Mouse (Mus musculus) gonadal fat pad, adult 2 months (tissue): ENCODE results near the gene Cand2. TPM values are rescaled to one million over a fixed set of nuclear protein-coding genes. Genes with fewer than 3 reads are reported as not detected.

ENCODE experiments used
- DNase-seq: peaks from one replicate; pipeline ENCODE4 v3.0.0-alpha.2; 2012; ENCODE audit warnings: low read depth
- polyA plus RNA-seq: library from polyadenylated mRNA; depleted of rRNA; stranded (reverse); fragments of >200 nt; gene quantifications from 2 replicates; pipeline ENCODE4 v1.2.3, GENCODE M21; 2012; rRNA removed

Gene Cand2
- polyA plus RNA-seq, 1 experiment = 6.7 TPM

DNA sequence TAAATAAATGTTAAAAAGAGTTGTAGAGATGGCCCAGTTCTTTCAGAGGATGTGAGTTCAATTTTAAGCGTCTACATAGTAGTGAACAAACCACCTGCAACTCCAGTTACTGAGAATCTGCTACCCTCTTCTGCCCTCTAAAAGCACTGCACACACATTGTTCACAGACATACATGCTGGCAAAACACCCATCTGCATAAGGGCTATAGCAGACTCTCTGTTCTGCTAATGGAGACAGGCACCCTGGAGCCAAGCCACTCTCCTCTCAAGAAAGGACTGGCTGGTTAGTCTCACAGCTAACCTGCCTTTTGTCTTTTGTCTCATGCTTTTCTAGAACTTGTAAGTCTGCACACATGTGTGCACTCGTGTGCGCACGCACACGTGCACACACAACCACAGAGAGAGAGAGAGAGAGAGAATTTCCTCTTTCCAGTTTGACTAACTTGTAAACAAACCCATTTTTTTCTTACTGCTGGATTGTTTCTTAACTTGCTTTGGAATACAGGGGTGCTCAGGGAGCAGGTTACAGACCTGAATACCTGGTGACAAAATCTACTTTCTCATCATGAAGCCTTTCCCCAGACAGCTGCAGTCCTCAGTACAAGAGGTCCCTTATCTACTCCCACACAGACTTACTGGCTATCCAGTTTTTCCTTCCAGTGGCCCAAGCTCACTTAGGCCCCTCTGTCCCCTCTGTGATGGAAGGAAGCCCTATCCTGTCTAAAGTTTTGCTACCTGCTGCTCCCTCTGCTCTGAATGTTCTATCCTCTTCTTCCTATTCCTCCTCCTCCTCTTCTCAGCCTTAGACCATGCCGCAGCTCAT, 56.7 kb downstream of the Cand2 start:
- DNase-seq = no peak

DNA sequence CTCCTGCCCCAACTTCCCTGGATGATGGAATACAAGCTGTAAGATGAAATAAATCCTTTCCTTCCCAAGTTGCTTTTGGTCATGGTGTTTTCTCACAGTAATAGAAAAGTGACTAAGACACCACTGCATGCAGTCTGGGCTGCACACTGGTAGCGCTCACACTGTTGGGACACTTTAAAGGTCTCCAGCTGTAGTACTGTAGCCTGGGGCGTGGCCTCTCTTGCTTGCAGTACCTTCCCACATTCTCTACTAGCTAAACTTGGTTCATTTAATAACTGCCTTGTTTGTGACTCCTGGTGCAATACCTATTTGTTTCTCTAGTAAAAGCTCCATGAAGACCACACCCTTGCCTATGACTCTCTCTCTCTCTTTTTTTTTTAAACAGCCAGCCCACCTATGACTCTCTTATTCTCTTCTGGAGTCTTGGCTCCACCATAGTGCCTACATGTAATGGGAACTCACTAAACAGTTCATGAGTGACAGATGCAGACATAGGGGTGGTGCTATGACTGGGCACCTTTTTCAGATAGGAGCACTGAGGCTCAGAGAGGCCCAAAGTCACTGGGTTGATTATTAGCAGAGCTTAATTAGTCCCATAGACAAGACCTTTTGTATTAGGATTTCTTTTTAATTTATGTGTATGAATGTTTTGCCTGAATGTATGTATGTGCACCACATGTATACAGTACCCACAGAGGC, 58.0 kb downstream of the Cand2 start:
- no peak for DNase-seq

DNA sequence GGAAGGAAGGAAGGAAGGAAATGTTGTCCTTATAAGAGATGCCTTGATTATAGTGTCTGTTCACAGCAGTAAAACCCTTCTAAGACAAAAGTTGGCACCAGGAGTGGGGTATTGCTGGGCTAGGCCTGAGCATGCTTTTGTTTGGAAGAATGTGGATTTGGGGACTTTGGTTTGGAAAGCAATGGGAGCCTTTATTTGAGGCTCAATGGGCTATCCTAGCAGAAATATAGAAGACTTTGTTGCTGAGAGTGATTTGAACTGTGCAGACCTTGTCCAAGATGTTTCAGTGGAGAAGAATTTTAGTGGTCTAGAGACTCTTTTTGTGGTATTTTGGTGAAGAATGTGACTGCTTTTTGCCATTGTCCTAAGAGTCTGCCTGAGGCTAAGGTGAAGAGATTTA, 59.5 kb downstream of the Cand2 start:
- DNase-seq = no peak

DNA sequence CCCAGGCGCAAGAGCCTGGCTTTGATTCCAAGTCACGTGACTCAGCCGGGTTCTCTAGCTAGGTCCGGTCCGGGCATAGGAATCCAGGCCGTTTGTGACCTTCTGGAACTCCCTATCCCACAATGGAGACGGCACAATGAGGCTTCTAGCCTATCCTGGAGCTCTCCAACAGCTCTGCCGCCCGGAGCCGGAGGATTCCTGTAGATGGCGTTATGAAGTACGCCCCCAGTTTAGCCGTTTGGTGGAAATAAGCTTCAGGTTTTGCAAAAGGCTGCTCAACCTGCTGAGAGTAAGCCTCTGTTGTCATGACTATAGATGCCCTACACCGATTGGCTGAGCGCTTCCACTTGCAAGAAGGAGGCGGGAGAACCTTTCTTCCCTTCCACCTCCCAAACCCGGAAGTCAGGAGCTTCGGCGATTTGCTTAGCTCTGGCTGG, 63.8 kb downstream of the Cand2 start, which contains the start of gene Efcab12:
Efcab12 (minus strand) TSS at position 252 of the 437 bp plus-strand sequence.
- DNase-seq = peak; percentile 61

DNA sequence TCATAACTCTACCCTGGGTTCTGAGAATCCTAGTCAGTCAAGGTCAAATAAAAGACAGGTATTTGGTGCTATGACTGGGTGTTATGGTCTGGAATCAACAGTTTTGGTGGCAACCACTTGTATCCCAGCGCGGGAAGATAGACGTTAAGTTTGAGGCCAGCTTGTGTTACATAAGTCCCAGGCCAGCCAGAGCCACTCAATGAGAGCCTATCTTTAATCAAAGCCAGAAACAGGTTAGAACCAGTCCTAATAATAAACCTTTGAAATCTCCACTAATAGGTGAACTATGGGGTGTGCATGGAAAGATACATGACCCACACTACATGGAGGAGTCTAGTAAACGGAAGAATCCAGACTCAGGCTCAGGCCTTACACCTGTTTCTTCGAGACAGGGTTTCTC, 64.4 kb downstream of the Cand2 start:
- DNase-seq = no peak

DNA sequence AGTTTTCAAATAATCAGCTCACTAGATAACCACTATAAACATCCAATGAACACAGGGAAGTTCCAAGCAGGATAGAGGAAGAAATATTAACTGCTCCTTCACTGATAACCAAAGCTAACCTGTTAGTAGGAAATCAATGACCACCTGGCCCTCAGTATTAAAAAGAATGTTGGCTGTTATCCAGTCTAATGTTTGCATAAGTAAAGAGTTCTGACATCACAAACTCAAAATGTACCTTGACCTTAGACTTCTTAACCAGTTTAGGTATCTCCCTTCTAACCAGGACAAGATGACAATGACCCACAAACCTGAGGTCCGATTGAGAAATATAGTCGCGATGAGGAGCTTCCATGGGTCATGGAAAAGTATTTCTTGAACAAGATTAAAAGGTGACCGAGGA, 70.7 kb downstream of the Cand2 start:
- no peak for DNase-seq

DNA sequence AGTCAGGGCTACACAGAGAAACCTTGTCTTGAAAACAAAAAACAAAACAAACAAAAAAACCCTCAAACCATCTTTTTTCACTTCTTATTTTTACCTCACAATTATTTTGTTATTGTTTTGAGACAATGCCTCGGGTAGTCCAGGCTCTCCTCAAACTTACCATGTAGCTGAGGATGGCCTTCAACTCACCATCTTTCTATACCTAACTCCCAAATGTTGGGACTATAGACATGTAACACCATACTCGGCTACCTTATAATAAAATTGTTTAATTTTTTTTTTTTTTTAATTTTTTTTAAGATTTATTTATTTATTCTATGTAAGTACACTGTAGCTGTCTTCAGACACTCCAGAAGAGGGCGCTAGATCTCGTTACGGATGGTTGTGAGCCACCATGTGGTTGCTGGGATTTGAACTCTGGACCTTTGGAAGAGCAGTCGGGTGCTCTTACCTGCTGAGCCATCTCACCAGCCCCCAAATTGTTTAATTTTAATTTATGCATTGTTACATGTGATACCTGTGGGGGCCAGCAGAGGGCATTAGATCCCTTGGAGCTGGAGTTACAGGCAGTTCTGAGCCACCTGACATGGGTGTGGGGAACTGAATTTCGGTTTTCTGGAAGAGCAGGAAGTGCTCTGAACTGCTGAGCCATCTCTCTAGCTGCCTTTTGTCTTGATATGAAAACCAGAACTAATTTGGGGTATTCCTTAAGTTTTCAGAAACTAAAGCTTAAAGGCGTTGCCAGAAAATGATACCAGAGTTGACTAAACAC, 72.5 kb downstream of the Cand2 start:
- DNase-seq = no peak

DNA sequence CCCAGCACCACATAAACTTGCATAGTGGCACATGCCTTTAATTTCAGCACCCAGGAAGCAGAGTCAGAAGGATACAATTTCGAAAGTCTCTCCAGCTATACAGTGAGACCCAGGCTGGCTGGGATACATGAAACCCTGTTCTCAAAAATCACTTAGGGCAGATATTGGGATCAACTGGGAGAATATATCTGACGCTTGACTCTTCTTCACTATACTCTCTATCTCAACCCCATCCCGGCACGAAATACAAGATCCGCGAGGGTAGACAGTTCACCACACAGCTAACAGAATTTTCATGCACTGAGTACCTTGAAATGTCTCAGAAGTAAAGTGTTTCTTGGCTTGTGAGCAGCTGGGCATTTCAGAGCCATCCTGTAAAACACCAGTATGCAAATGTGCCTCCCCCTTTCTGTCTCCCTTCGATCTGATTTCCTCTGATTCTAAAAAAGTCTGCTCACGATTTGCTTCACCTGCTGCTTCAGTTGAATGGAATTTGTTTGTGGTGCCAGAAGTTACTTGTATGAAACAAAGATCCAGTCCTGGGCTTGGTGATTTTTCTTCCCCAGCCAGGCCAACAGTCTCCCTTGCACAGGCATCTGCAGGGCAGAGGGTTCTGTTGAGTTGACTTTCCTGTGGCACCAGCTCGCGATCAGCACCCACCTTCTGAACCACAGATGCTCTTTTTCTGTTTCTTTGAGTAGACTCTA, 74.4 kb downstream of the Cand2 start:
- DNase-seq = no peak

DNA sequence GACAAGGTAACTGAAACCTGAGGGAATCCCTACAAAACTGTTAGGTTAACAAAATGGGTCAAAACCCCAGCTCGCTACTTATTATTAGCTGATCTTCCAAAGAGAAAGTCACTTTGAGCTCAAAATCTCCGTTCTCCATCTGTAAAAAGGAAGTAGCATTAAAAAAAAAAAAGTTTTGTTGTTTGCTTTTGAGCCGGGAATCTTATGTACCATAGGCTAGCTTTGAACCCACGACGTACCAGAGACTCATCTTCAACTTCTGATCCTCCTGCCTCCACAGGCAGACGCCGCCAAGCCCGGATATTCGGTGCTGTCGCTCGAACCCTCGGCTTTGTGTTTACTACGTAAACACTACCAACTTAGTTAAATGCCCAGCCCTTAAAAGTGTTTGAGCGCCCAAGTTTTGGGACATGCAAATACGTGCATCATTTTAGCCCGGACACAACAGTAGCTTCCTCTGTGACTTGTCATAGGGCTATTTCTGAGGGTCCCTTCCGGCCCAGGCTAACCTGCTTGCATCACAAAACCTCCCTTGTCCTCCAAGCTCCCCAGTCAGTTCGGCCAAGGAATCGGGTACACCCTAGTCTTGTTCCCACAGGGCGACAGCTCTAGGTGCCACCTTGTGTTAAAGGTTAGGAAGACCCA, 78.2 kb downstream of the Cand2 start:
- no peak for DNase-seq

DNA sequence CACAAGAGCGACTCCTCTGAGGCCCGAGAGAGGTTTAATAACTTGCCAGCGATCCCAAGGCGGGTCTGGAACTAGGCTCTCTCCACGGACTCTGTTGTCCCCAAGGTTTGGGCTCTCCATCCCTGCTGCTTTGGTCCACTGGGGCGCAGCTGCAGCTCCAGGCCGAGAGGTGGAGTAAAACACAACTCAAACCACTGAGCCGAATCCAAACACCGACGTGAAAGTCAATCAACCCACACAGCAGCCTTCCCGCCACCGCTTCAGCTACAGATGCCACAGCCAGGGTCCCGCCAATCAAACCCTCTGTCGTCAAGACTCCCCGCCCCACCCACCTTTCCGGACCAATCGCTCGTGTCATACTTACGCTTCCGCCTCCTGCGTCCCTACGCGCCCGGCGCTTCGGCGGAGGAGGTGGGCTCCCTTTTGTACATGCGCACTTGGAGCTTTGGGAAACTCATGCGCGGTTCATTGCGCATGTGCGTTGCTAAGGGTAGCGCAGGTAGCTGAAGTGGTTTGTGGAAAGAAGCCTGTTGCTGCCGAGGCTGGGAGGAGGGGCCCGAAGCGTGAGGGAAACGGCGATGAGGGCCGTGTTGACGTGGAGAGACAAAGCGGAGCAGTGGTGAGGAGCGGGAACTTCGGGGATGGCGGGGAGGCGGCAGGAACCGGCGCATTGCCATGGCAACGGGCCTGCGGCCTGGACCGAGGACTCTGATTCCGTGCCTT, 78.9 kb downstream of the Cand2 start, which contains the start of the genes Mbd4 and Ift122:
Mbd4 (minus strand) TSS at position 281 of the 723 bp plus-strand sequence.
Ift122 (plus strand) TSS at position 380 of the 723 bp plus-strand sequence.
- peak; percentile 88 for DNase-seq

DNA sequence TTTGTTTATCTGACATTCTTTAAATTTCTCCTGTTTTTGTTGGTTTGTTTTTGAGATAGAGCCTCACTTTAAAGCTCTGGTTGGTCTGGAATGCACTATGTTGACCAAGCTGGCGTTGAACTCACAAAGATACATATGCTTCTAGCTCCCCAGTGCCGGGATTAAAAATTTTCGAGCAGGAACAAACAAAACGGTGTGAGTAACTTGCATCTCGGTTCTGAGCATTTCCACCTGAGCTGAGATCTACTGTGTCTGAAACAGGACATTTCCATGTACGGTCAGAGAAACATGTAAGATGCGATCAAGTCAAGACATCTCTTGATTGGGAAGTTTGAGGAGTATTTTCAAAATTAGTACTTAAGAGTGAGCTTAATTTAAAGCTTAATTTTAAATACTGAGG, 79.6 kb downstream of the Cand2 start:
- no peak for DNase-seq

DNA sequence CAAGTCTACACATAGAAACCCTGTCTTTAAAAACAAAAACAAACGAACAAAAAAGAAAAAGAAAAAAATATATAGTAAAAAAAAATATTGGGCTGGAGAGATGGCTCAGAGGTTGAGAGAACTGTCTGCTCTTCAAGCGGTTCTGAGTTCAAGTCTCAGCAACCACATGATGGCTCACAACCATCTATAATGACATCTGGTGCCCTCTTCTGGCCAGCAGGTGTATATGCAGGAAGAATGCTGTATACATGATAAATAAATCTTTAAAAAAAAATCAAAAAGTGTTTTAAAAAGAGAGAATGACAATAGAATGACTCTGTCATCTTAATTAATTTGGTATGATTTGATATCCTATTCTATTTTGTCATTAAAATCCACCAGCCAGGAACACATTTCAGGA, 80.1 kb downstream of the Cand2 start:
- no peak for DNase-seq

Other genes starting within 250 kb of the Cand2 start
- gene Tsen2, start 229.9 kb upstream of the Cand2 start, polyA plus RNA-seq = 3.7 and 5.5 TPM in 2 replicates
- 2.4 and 3.0 TPM in 2 replicates for gene Mkrn2os, start 182.0 kb upstream of the Cand2 start, polyA plus RNA-seq
- 86.8 and 111 TPM in 2 replicates for gene Mkrn2, start 172.6 kb upstream of the Cand2 start, polyA plus RNA-seq
- 112 and 130 TPM in 2 replicates for gene Raf1, start 97.9 kb upstream of the Cand2 start, polyA plus RNA-seq
- gene Tmem40, start 12.1 kb upstream of the Cand2 start, polyA plus RNA-seq = 3.2 and 5.8 TPM in 2 replicates
- 938 and 1,112 TPM in 2 replicates for gene Rpl32, start 34.2 kb downstream of the Cand2 start, polyA plus RNA-seq
- gene Efcab12, start 63.9 kb downstream of the Cand2 start, polyA plus RNA-seq = 2.0 and 2.3 TPM in 2 replicates
- gene Mbd4, start 78.8 kb downstream of the Cand2 start, polyA plus RNA-seq = 2.3 and 2.6 TPM in 2 replicates
- 15.1 and 16.3 TPM in 2 replicates for gene Ift122, start 78.9 kb downstream of the Cand2 start, polyA plus RNA-seq
- 0.76 and 1.2 TPM in 2 replicates for gene Rho, start 157.2 kb downstream of the Cand2 start, polyA plus RNA-seq
- gene H1foo, start 170.4 kb downstream of the Cand2 start, polyA plus RNA-seq = 0.15 TPM in 1 of 2 replicates, not detected in the other
- gene Plxnd1, start 220.5 kb downstream of the Cand2 start, polyA plus RNA-seq = 69.7 and 80.8 TPM in 2 replicates